Mouse (Mus musculus) neural tube, embryonic 12.5 days (tissue): ENCODE data around the gene Gpr50. TPM values are rescaled to one million over a fixed set of nuclear protein-coding genes. Genes with fewer than 3 reads are reported as not detected.

Source experiments
- ATAC-seq: fragments of 200-750 bp; cut with Nextera tagmentation; 2 replicates; pipeline ENCODE4 v1.8.0; 2017; ENCODE audit warnings: low read depth, mild to moderate bottlenecking, moderate TSS enrichment, moderate library complexity; ENCODE audit not compliant: low FRiP score
- H3K27ac ChIP-seq: fragments of 300-500 bp; sonication (generic); 2 replicates; pipeline ENCODE4 v1.5.1; 2016
- H3K27me3 ChIP-seq: fragments of 300-500 bp; sonication (generic); replicated peaks from 2 replicates; pipeline ENCODE4 v1.6.1; 2016; ENCODE audit warnings: mild to moderate bottlenecking
- H3K36me3 ChIP-seq: fragments of 300-500 bp; sonication (generic); 2 replicates; pipeline ENCODE4 v1.6.1; 2016; ENCODE audit warnings: mild to moderate bottlenecking
- H3K4me1 ChIP-seq: fragments of 300-500 bp; sonication (generic); 2 replicates; pipeline ENCODE4 v1.6.1; 2016
- H3K4me2 ChIP-seq: fragments of 300-500 bp; sonication (generic); replicated peaks from 2 replicates; pipeline ENCODE4 v1.6.1; 2016; ENCODE audit warnings: mild to moderate bottlenecking
- H3K4me3 ChIP-seq: fragments of 300-500 bp; sonication (generic); 2 replicates; pipeline ENCODE4 v1.5.1; 2016
- H3K9ac ChIP-seq: fragments of 300-500 bp; sonication (generic); 2 replicates; pipeline ENCODE4 v1.6.1; 2016; ENCODE audit warnings: mild to moderate bottlenecking
- H3K9me3 ChIP-seq: fragments of 300-500 bp; sonication (generic); 2 replicates; pipeline ENCODE4 v1.6.1; 2016; ENCODE audit warnings: mild to moderate bottlenecking
- WGBS: fragments of 180-500 bp; shearing (Covaris S2); methylation state at CpG from one replicate; pipeline ENCODE4 v1.1.7; 2016; 5-methylcytosine and 5-hydroxymethylcytosine counted together
- polyA plus RNA-seq: library from polyadenylated mRNA; unstranded; fragments of >200 nt; fragmentation: Nextera tagmentation; extraction: Ambion mirVana; gene quantifications from 2 replicates; pipeline ENCODE4 v1.2.1, GENCODE M21; 2016

The Gpr50 gene
- 0.47 and 0.62 TPM in 2 replicates for polyA plus RNA-seq

DNA sequence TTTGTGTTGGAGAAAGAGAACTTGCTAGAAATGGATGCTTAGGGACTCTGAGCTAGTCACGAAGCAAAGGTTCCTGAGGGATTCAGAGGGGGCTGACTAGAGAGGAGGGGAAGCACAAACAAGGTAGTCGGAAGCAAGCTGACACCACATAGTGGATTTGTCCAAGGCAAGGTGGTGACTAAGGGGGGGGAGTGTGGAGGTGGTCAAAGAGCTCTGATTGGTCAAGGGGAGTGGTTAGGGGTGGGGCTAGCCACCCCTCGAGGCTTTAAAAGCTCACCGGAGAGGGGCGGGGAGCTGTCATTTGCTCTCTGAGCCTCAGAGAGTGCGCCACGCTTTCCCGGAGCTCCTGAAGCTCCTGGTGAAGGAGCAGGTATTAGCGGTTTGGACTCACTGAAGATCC is at the start of gene Gpr50:
TSS of gene Gpr50 (plus strand) at position 294 of the 400 bp plus-strand sequence.
- Histone ChIP-seq H3K27ac (no peak within 1 kb of the TSS), H3K4me1 (no peaks in the 10 kb centered on the region), H3K9me3 (peaks cover 9% of the 10 kb centered on the region; the same call in 1 of the 2 replicates), H3K9ac (no peak within 1 kb of the TSS), H3K36me3 (no peaks in the 10 kb centered on the region), H3K4me2 (peak within 1 kb of the TSS; percentile 61), H3K27me3 (peaks cover 45% of the 10 kb centered on the region), H3K4me3 (peak within 1 kb of the TSS; percentile 38)
- peak; percentile 26; the same call in 1 of the 2 replicates for ATAC-seq
- 31% methylated on average over 9 of the region's 9 CpGs for WGBS

GRCm38 (mm10) chrX:71622286-71622685 is 41.2 kb upstream of the Gpr50 start:
- H3K9ac ChIP-seq: no peak overlapping the region
- no peaks in the 10 kb centered on the region for H3K36me3 ChIP-seq
- WGBS: 75% methylated on average over 1 of the region's 1 CpGs
- no peaks in the 10 kb centered on the region for H3K27me3 ChIP-seq
- H3K4me3 ChIP-seq: no peak overlapping the region
- H3K27ac ChIP-seq: no peak overlapping the region
- no peak overlapping the region for H3K4me2 ChIP-seq
- no peak for ATAC-seq
- no peaks in the 10 kb centered on the region for H3K9me3 ChIP-seq
- H3K4me1 ChIP-seq: no peaks in the 10 kb centered on the region

DNA sequence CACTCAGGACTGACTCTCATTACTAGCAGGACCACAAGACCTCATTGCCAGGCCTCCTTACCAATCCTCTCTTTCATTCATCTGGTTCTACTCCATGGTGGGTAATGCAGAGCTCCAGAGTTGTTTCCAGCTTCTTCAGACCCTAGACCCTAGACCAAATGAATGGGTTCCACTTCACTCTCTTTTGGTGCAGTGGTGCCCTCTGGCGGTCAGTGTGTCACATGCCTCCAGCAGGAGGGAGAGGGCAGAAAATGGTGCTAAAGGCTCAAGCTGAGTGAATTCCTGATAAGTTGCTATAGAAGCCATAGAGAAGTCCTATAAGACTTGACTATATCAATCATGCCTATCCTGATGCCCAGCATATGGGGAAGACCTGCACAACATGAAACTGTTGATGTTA is 39.6 kb upstream of the Gpr50 start:
- Histone ChIP-seq H3K27ac (no peak overlapping the region), H3K36me3 (no peaks in the 10 kb centered on the region), H3K9ac (no peak overlapping the region), H3K9me3 (no peaks in the 10 kb centered on the region), H3K4me1 (no peaks in the 10 kb centered on the region), H3K4me3 (no peak overlapping the region), H3K27me3 (no peaks in the 10 kb centered on the region), H3K4me2 (no peak overlapping the region)
- no peak for ATAC-seq
- 14% methylated on average over 1 of the region's 1 CpGs for WGBS

DNA sequence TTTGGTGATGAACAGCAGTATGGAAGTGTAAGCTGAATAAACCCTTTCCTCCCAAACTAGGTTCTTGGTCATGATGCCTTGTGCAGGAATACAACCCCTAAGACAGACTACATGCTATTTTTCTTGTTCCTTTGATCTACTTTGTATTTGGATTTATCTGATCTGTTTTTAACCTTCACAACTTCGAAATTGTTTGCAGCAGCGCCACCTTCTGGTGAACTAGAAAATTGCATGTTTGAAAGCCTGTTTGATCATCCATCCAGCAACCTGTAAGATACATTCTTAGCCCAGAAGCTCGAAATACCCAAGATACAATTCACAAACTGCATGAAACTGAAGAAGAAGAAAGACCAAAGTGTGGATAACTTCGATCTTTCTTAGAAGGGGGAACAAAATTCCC is 35.2 kb upstream of the Gpr50 start:
- Histone ChIP-seq H3K27me3 (no peaks in the 10 kb centered on the region), H3K9me3 (no peaks in the 10 kb centered on the region), H3K4me1 (no peaks in the 10 kb centered on the region), H3K9ac (no peak overlapping the region), H3K4me2 (no peak overlapping the region), H3K4me3 (no peak overlapping the region), H3K36me3 (no peaks in the 10 kb centered on the region), H3K27ac (no peak overlapping the region)
- ATAC-seq: no peak
- 13% methylated on average over 4 of the region's 4 CpGs for WGBS

DNA sequence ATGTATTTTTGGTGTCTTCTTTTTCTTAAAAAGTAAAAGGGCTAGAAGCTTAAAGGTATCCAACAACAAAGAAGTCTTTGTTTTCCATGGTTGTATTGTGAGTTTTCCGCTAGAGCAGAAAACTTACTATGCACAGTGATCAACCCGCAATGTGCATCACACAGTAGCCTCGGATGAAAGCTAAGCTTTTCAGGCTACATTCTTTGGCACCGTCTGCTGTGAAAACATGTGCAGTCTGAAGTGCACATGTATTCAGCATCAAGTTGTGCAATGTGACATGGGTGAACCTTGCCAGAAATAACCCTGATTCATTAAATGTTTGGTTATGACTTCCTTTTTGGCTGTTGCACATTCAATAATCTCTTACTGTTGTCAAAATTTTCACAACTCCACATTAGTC is 32.8 kb upstream of the Gpr50 start:
- H3K4me2 ChIP-seq: no peak overlapping the region
- no peaks in the 10 kb centered on the region for H3K9me3 ChIP-seq
- H3K27ac ChIP-seq: no peak overlapping the region
- H3K9ac ChIP-seq: no peak overlapping the region
- H3K4me1 ChIP-seq: no peaks in the 10 kb centered on the region
- no peak for ATAC-seq
- H3K4me3 ChIP-seq: no peak overlapping the region
- 72% methylated on average over 4 of the region's 4 CpGs for WGBS
- no peaks in the 10 kb centered on the region for H3K27me3 ChIP-seq
- no peaks in the 10 kb centered on the region for H3K36me3 ChIP-seq

DNA sequence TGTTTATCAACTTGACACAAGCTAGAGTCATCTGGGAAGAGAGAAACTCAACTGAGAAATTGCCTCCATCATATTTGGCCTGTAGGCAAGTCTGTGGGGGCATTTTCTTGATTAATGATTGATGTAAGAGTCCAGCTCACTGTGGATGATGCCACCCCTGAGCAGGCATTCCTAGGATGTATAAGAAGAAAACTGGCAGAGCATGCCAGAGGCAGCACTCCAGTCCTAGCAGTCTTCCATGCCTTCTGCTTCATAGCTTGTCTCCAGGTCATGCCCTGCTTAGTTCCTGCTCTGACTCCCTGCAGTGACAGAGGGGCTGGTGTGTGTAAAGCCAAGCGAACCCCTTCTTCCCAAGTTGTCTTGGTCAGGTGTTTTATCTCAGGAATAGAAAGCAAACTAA is 32.3 kb upstream of the Gpr50 start:
- H3K9ac ChIP-seq: no peak overlapping the region
- H3K27me3 ChIP-seq: no peaks in the 10 kb centered on the region
- no peaks in the 10 kb centered on the region for H3K4me1 ChIP-seq
- no peak overlapping the region for H3K27ac ChIP-seq
- no peak for ATAC-seq
- no peak overlapping the region for H3K4me2 ChIP-seq
- H3K4me3 ChIP-seq: no peak overlapping the region
- no peaks in the 10 kb centered on the region for H3K9me3 ChIP-seq
- WGBS: 58% methylated on average over 1 of the region's 1 CpGs
- no peaks in the 10 kb centered on the region for H3K36me3 ChIP-seq

DNA sequence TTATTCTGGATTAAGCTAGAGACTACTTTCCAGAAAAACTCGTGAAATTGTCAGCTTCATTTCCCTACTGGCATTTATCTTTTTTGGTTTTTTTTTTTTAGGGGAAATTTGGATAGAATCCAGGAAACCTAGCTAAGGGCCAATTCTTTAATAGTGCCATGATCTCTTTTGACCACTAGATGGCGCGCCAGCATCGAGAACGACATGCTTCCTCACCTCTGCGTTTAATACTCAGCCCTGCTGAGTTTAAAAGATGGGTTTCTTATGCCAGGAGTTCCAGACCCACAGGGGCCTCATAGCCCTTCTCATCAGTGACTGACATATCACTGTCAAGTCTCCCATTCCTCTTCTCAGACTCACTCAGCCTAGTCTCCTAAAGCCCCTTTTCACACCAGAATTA is 15.5 kb upstream of the Gpr50 start:
- Histone ChIP-seq H3K9ac (no peak overlapping the region), H3K4me2 (no peak overlapping the region), H3K27me3 (no peaks in the 10 kb centered on the region), H3K4me1 (no peaks in the 10 kb centered on the region), H3K9me3 (no peaks in the 10 kb centered on the region), H3K4me3 (no peak overlapping the region), H3K27ac (no peak overlapping the region), H3K36me3 (no peaks in the 10 kb centered on the region)
- peak; percentile 70; the same call in 1 of the 2 replicates for ATAC-seq
- WGBS: 5% methylated on average over 6 of the region's 6 CpGs

- Histone ChIP-seq H3K4me3 (no peak overlapping the region), H3K9ac (no peak overlapping the region), H3K36me3 (no peaks in the 10 kb centered on the region), H3K27ac (no peak overlapping the region), H3K4me1 (no peaks in the 10 kb centered on the region), H3K9me3 (no peaks in the 10 kb centered on the region), H3K27me3 (no peaks in the 10 kb centered on the region), H3K4me2 (no peak overlapping the region)
- 13% methylated on average over 1 of the region's 1 CpGs for WGBS
- peak; percentile 56; the same call in 1 of the 2 replicates for ATAC-seq
Observed at GRCm38 (mm10) chrX:71648434-71648833, 15.0 kb upstream of the Gpr50 start.

GRCm38 (mm10) chrX:71648848-71649454 is 14.5 kb upstream of the Gpr50 start:
- H3K4me3 ChIP-seq: no peak overlapping the region
- WGBS: 45% methylated on average over 6 of the region's 6 CpGs
- peak; percentile 48; the same call in 1 of the 2 replicates for ATAC-seq
- H3K9me3 ChIP-seq: no peaks in the 10 kb centered on the region
- H3K27ac ChIP-seq: no peak overlapping the region
- no peaks in the 10 kb centered on the region for H3K27me3 ChIP-seq
- no peak overlapping the region for H3K4me2 ChIP-seq
- H3K4me1 ChIP-seq: no peaks in the 10 kb centered on the region
- H3K36me3 ChIP-seq: no peaks in the 10 kb centered on the region
- H3K9ac ChIP-seq: no peak overlapping the region

GRCm38 (mm10) chrX:71649993-71650392 is 13.5 kb upstream of the Gpr50 start:
- Histone ChIP-seq H3K9me3 (no peaks in the 10 kb centered on the region), H3K9ac (no peak overlapping the region), H3K4me1 (no peaks in the 10 kb centered on the region), H3K36me3 (no peaks in the 10 kb centered on the region), H3K4me3 (no peak overlapping the region), H3K27ac (no peak overlapping the region), H3K27me3 (no peaks in the 10 kb centered on the region), H3K4me2 (no peak overlapping the region)
- ATAC-seq: no peak
- 47% methylated on average over 8 of the region's 8 CpGs for WGBS

DNA sequence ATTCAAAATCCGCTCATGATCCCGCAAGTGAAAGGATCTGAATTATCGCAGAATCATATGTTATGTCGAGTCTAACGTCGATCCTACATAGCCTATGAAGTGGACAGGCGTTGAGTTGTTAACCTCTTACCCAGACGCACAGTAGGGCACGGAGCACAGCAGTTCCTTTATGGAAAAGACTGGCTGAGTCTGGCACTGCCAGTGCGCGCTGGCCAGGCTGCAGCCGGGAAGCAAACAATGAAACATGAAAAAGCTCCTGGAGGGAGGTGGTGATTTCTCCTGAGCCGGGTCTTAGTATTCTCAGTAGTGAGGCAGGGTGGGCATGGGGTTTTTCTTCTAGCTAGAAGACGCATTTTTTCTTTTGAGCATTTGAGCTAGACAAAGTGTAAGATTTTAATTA is 1.7 kb upstream of the Gpr50 start:
- Histone ChIP-seq H3K4me3 (no peak overlapping the region), H3K27ac (no peak overlapping the region), H3K9me3 (peaks cover 9% of the 10 kb centered on the region; the same call in 1 of the 2 replicates), H3K9ac (no peak overlapping the region), H3K27me3 (peaks cover 43% of the 10 kb centered on the region), H3K36me3 (no peaks in the 10 kb centered on the region), H3K4me1 (no peaks in the 10 kb centered on the region), H3K4me2 (no peak overlapping the region; the same call in 1 of the 2 replicates)
- WGBS: 23% methylated on average over 14 of the region's 14 CpGs
- ATAC-seq: no peak

- H3K4me3 ChIP-seq: peak overlapping the region; percentile 38
- H3K9me3 ChIP-seq: peaks cover 9% of the 10 kb centered on the region; the same call in 1 of the 2 replicates
- WGBS: 14% methylated on average over 76 of the region's 76 CpGs
- H3K4me2 ChIP-seq: peak overlapping the region; percentile 61
- ATAC-seq: peak; percentile 59
- peaks cover 45% of the 10 kb centered on the region for H3K27me3 ChIP-seq
- no peak overlapping the region for H3K9ac ChIP-seq
- H3K27ac ChIP-seq: no peak overlapping the region
- H3K36me3 ChIP-seq: no peaks in the 10 kb centered on the region
- H3K4me1 ChIP-seq: no peaks in the 10 kb centered on the region
Observed at GRCm38 (mm10) chrX:71663871-71664687, 612 bp downstream of the Gpr50 start.
